Mouse (Mus musculus): ENCODE data around the gene Hfm1.

Gene Hfm1

GRCm38 (mm10) chr5:106925488-106926368 is at the start of gene Hfm1:
Gene Hfm1, minus strand, starts transcription at chr5:106926321.
- DNase-seq (ENCODE audit: low read depth, low spot score) = peak; percentile 45

GRCm38 (mm10) chr5:106973883-106974282 is 47.8 kb upstream of the Hfm1 start:
- DNase-seq (ENCODE audit: low read depth, low spot score) = no peak

- no peak for DNase-seq (ENCODE audit: low read depth, low spot score)
Observed at GRCm38 (mm10) chr5:106967578-106967977, 41.5 kb upstream of the Hfm1 start.

- no peak for DNase-seq (ENCODE audit: low read depth, low spot score)
Observed at GRCm38 (mm10) chr5:106966443-106966842, 40.3 kb upstream of the Hfm1 start.

- DNase-seq (ENCODE audit: low read depth, low spot score) = no peak
Observed at GRCm38 (mm10) chr5:106964513-106965014, 38.4 kb upstream of the Hfm1 start.

- peak; percentile 80 for DNase-seq (ENCODE audit: low read depth, low spot score)
Observed at GRCm38 (mm10) chr5:106963584-106964512, 37.7 kb upstream of the Hfm1 start, which contains the start of gene Cdc7. Gene Cdc7, plus strand, starts transcription at chr5:106964322.

- no peak for DNase-seq (ENCODE audit: low read depth, low spot score)
Observed at GRCm38 (mm10) chr5:106960451-106960850, 34.3 kb upstream of the Hfm1 start.

- DNase-seq (ENCODE audit: low read depth, low spot score) = no peak
Observed at GRCm38 (mm10) chr5:106959031-106959430, 32.9 kb upstream of the Hfm1 start.

- no peak for DNase-seq (ENCODE audit: low read depth, low spot score)
Observed at GRCm38 (mm10) chr5:106956467-106956866, 30.3 kb upstream of the Hfm1 start.

- DNase-seq (ENCODE audit: low read depth, low spot score) = no peak
Observed at GRCm38 (mm10) chr5:106948683-106949082, 22.6 kb upstream of the Hfm1 start.

- no peak for DNase-seq (ENCODE audit: low read depth, low spot score)
Observed at GRCm38 (mm10) chr5:106946342-106946741, 20.2 kb upstream of the Hfm1 start.

GRCm38 (mm10) chr5:106927996-106928395 is 1.9 kb upstream of the Hfm1 start:
- no peak for DNase-seq (ENCODE audit: low read depth, low spot score)

GRCm38 (mm10) chr5:106926369-106926686 is 207 bp upstream of the Hfm1 start:
- DNase-seq (ENCODE audit: low read depth, low spot score) = no peak

GRCm38 (mm10) chr5:106919315-106919714 is 6.8 kb downstream of the Hfm1 start:
- no peak for DNase-seq (ENCODE audit: low read depth, low spot score)

- no peak for DNase-seq (ENCODE audit: low read depth, low spot score)
Observed at GRCm38 (mm10) chr5:106896879-106897278, 29.2 kb downstream of the Hfm1 start.

GRCm38 (mm10) chr5:106891773-106892172 is 34.3 kb downstream of the Hfm1 start:
- DNase-seq (ENCODE audit: low read depth, low spot score) = no peak

GRCm38 (mm10) chr5:106887303-106888071 is 38.6 kb downstream of the Hfm1 start:
- DNase-seq (ENCODE audit: low read depth, low spot score) = no peak

- no peak for DNase-seq (ENCODE audit: low read depth, low spot score)
Observed at GRCm38 (mm10) chr5:106885517-106885916, 40.6 kb downstream of the Hfm1 start.

GRCm38 (mm10) chr5:106876438-106876837 is 49.7 kb downstream of the Hfm1 start:
- DNase-seq (ENCODE audit: low read depth, low spot score) = no peak

- no peak for DNase-seq (ENCODE audit: low read depth, low spot score)
Observed at GRCm38 (mm10) chr5:106860415-106860814, 65.7 kb downstream of the Hfm1 start.

- no peak for DNase-seq (ENCODE audit: low read depth, low spot score)
Observed at GRCm38 (mm10) chr5:106853284-106853683, 72.8 kb downstream of the Hfm1 start.
